Mouse (Mus musculus) stomach, embryonic 15.5 days (tissue): Measurements from ENCODE around the gene Hhat. TPM values are rescaled to one million over a fixed set of nuclear protein-coding genes. Genes with fewer than 3 reads are reported as not detected.

Experiments
- ATAC-seq: fragments of 200-750 bp; cut with Nextera tagmentation; 2 replicates; pipeline ENCODE4 v1.8.0; 2017; ENCODE audit warnings: low read depth, moderate number of reproducible peaks, moderate TSS enrichment; ENCODE audit not compliant: insufficient read depth, low FRiP score
- H3K27ac ChIP-seq: fragments of 300-500 bp; sonication (generic); 2 replicates; pipeline ENCODE4 v1.5.1; 2015; ENCODE audit warnings: mild to moderate bottlenecking, inconsistent platforms
- H3K27me3 ChIP-seq: fragments of 300-500 bp; sonication (generic); replicated peaks from 2 replicates; pipeline ENCODE4 v1.6.1; 2015; ENCODE audit warnings: inconsistent platforms
- H3K36me3 ChIP-seq: fragments of 300-500 bp; sonication (generic); 2 replicates; pipeline ENCODE4 v1.6.1; 2015; ENCODE audit warnings: inconsistent platforms
- H3K4me1 ChIP-seq: fragments of 300-500 bp; sonication (generic); 2 replicates; pipeline ENCODE4 v1.6.1; 2015; ENCODE audit warnings: inconsistent platforms
- H3K4me2 ChIP-seq: fragments of 300-500 bp; sonication (generic); 2 replicates; pipeline ENCODE4 v1.6.1; 2015; ENCODE audit warnings: mild to moderate bottlenecking, inconsistent platforms
- H3K4me3 ChIP-seq: fragments of 300-500 bp; sonication (generic); replicated peaks from 2 replicates; pipeline ENCODE4 v1.5.1; 2015; ENCODE audit warnings: inconsistent platforms
- H3K9ac ChIP-seq: fragments of 300-500 bp; sonication (generic); 2 replicates; pipeline ENCODE4 v1.6.1; 2015; ENCODE audit warnings: inconsistent platforms
- H3K9me3 ChIP-seq: fragments of 300-500 bp; sonication (generic); 2 replicates; pipeline ENCODE4 v1.6.1; 2016; ENCODE audit warnings: inconsistent platforms
- WGBS: fragments of 180-500 bp; shearing (Covaris S2); methylation state at CpG from one replicate; pipeline ENCODE4 v1.1.7; 2015; 5-methylcytosine and 5-hydroxymethylcytosine counted together
- polyA plus RNA-seq: library from polyadenylated mRNA; unstranded; fragments of >200 nt; fragmentation: Nextera tagmentation; extraction: Ambion mirVana; gene quantifications from 2 replicates; pipeline ENCODE4 v1.2.1, GENCODE M21; 2015

Hhat gene
- polyA plus RNA-seq, result 8.7 and 9.7 TPM in 2 replicates

GRCm38 (mm10) chr1:192770495-192771331, at the start of gene Hhat:
Gene Hhat (minus strand): TSS chr1:192771223.
- H3K27ac ChIP-seq, result peak within 1 kb of the TSS; percentile 93
- H3K4me2 ChIP-seq, result peak within 1 kb of the TSS; percentile 90
- under 1% methylated on average over 67 of the region's 70 CpGs for WGBS
- no peaks in the 10 kb centered on the region for H3K9me3 ChIP-seq
- H3K27me3 ChIP-seq, result no peaks in the 10 kb centered on the region
- H3K4me1 ChIP-seq, result peaks cover 12% of the 10 kb centered on the region; the same call in 1 of the 2 replicates
- peak within 1 kb of the TSS; percentile 62 for H3K4me3 ChIP-seq
- no peaks in the 10 kb centered on the region for H3K36me3 ChIP-seq
- peak; percentile 77 for ATAC-seq
- peak within 1 kb of the TSS; percentile 84 for H3K9ac ChIP-seq

DNA sequence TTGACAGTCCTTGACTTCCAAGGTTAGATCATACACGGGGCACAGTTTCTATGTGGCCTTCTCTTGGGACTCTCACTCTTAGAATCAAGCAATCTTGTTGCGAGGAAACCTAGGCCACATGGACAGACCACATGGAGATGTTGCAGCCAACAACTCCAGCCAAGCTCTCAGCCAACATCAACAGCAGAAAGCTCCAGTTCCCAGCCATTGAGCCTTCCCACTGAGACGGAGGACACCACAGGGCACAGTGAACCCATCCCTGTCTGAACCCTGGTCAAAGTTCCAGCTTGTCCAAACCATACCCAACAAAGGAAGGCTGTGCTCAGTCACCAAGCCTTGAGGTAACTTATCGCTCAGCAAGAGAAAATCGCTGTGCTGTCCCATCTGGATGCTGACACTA, 47.3 kb upstream of the Hhat start:
- Histone ChIP-seq H3K27ac (no peak overlapping the region), H3K4me3 (no peak overlapping the region), H3K9ac (no peak overlapping the region), H3K4me1 (0 out of 2 replicates have a peak, but pooled peaks cover 5% of the 10 kb centered on the region), H3K36me3 (no peaks in the 10 kb centered on the region), H3K27me3 (no peaks in the 10 kb centered on the region), H3K9me3 (no peaks in the 10 kb centered on the region), H3K4me2 (no peak overlapping the region)
- ATAC-seq, result no peak
- 90% methylated on average over 5 of the region's 5 CpGs for WGBS

- Histone ChIP-seq H3K36me3 (no peaks in the 10 kb centered on the region), H3K4me2 (no peak overlapping the region), H3K27ac (no peak overlapping the region), H3K4me3 (no peak overlapping the region), H3K27me3 (no peaks in the 10 kb centered on the region), H3K9ac (no peak overlapping the region), H3K4me1 (peaks cover 18% of the 10 kb centered on the region), H3K9me3 (no peaks in the 10 kb centered on the region)
- WGBS, result 53% methylated on average over 2 of the region's 2 CpGs
- no peak for ATAC-seq
Measured at GRCm38 (mm10) chr1:192815789-192816188, 44.8 kb upstream of the Hhat start.

- H3K4me2 ChIP-seq, result no peak overlapping the region
- no peaks in the 10 kb centered on the region for H3K36me3 ChIP-seq
- peaks cover 18% of the 10 kb centered on the region for H3K4me1 ChIP-seq
- H3K9me3 ChIP-seq, result no peaks in the 10 kb centered on the region
- no peak for ATAC-seq
- H3K9ac ChIP-seq, result no peak overlapping the region
- no peak overlapping the region for H3K4me3 ChIP-seq
- H3K27me3 ChIP-seq, result no peaks in the 10 kb centered on the region
- WGBS, result 34% methylated on average over 3 of the region's 3 CpGs
- no peak overlapping the region for H3K27ac ChIP-seq
Measured at GRCm38 (mm10) chr1:192814700-192815099, 43.7 kb upstream of the Hhat start.

- H3K4me1 ChIP-seq, result peaks cover 18% of the 10 kb centered on the region
- H3K9me3 ChIP-seq, result no peaks in the 10 kb centered on the region
- H3K27ac ChIP-seq, result no peak overlapping the region
- H3K9ac ChIP-seq, result no peak overlapping the region
- 87% methylated on average over 9 of the region's 9 CpGs for WGBS
- no peaks in the 10 kb centered on the region for H3K36me3 ChIP-seq
- no peak overlapping the region for H3K4me2 ChIP-seq
- ATAC-seq, result no peak
- no peak overlapping the region for H3K4me3 ChIP-seq
- H3K27me3 ChIP-seq, result no peaks in the 10 kb centered on the region
Measured at GRCm38 (mm10) chr1:192812758-192813157, 41.7 kb upstream of the Hhat start.

DNA sequence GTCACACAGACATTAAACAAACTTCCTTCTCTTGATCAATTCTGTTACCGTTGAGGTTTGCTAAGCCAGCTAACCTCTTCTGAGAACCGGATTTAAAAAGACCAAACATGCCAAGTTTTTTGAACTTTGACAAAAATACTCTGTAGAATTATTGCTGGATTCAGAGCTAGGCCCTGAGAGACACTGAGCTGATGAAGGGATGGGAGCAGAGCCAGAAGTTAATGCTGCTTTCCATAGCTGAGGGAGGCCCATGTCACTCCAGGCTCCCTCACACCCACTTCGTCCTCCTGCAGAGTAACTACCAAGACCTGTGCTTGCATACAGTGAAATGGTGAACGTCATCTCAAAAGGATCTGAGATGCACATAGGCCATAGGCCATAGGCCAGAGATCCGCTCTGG, 41.3 kb upstream of the Hhat start:
- Histone ChIP-seq H3K9ac (no peak overlapping the region), H3K27me3 (no peaks in the 10 kb centered on the region), H3K36me3 (no peaks in the 10 kb centered on the region), H3K27ac (peak overlapping the region; percentile 35; the same call in 1 of the 2 replicates), H3K9me3 (no peaks in the 10 kb centered on the region), H3K4me2 (no peak overlapping the region), H3K4me3 (no peak overlapping the region), H3K4me1 (peaks cover 18% of the 10 kb centered on the region)
- 53% methylated on average over 5 of the region's 5 CpGs for WGBS
- ATAC-seq, result no peak

DNA sequence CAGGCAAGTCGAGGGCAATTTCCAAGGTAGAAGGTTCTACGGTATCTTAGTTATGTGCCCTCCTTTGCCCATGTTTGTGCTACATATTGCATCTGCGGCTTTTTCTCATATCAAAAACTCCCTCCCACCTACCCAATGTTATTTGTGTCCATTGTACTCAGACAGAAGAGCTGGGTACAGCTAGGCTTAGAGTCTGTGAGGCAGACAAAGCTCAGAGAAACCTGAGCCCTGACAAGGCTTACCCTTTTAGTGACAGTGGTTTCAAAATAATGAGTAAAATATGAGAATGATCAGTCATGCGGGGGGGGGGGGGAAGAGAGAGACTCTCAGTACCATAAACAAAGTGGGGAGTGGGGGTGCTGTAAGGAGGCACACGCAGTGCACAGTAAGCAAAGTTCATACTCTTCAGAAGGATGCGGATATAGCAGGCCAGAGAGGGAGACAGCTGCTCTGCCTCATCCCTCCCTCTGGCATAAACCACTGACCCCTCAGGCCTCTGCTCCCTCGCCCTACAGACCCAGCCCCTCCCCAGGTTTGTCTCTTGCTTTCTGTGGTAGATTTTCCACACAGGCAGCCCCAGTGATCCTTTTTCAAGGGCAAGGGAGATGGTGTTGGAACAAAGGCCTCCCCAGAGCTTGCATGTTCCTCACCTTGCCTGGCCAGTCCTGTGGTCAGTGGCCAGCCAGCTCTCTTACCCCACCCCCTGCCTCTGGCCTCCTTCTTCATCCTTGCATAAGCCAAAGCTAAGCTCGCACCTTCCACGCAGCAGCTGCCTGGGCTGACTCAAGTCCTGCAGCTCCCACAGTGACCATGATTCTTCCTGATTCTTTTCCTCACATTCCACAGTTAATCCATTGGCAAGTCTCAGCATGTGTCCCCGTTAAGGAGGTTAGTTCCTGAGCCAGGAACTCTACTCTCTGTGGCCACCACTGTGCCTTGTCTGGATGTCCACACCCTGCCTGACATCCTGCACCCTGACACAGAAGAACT, 35.4 kb upstream of the Hhat start:
- peak; percentile 47 for ATAC-seq
- Histone ChIP-seq H3K9ac (no peak overlapping the region), H3K27ac (peak overlapping the region; percentile 73)

DNA sequence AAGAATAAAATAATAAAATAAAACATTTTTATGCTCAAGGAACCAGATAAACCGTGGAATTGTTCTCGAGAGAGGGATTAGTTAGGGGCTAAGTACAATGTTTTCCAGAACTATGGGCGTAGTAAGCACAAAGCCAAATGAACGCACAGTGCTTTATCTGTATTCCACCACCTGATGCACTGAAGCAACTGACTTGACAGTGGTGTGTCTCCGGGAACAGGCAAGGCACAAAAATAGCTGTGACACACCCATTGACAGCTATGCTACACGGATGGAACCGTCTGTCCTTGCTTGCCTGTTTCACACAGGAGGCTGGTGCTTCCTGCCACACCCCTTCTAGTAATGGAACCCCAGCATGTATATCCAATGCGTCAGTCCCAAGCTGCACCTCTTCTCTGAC, 29.3 kb upstream of the Hhat start:
- 78% methylated on average over 8 of the region's 8 CpGs for WGBS
- no peaks in the 10 kb centered on the region for H3K36me3 ChIP-seq
- H3K4me3 ChIP-seq, result no peak overlapping the region
- no peak overlapping the region for H3K27ac ChIP-seq
- peak; percentile 27; the same call in 1 of the 2 replicates for ATAC-seq
- no peak overlapping the region for H3K9ac ChIP-seq
- peaks cover 26% of the 10 kb centered on the region for H3K4me1 ChIP-seq
- no peaks in the 10 kb centered on the region for H3K27me3 ChIP-seq
- H3K9me3 ChIP-seq, result no peaks in the 10 kb centered on the region
- no peak overlapping the region for H3K4me2 ChIP-seq

More for the DNA sequence above, 35.4 kb upstream of the Hhat start:
- WGBS, result 44% methylated on average over 9 of the region's 10 CpGs
- Histone ChIP-seq H3K4me3 (no peak overlapping the region), H3K9me3 (no peaks in the 10 kb centered on the region), H3K36me3 (no peaks in the 10 kb centered on the region), H3K4me2 (no peak overlapping the region), H3K4me1 (peaks cover 13% of the 10 kb centered on the region), H3K27me3 (no peaks in the 10 kb centered on the region)

DNA sequence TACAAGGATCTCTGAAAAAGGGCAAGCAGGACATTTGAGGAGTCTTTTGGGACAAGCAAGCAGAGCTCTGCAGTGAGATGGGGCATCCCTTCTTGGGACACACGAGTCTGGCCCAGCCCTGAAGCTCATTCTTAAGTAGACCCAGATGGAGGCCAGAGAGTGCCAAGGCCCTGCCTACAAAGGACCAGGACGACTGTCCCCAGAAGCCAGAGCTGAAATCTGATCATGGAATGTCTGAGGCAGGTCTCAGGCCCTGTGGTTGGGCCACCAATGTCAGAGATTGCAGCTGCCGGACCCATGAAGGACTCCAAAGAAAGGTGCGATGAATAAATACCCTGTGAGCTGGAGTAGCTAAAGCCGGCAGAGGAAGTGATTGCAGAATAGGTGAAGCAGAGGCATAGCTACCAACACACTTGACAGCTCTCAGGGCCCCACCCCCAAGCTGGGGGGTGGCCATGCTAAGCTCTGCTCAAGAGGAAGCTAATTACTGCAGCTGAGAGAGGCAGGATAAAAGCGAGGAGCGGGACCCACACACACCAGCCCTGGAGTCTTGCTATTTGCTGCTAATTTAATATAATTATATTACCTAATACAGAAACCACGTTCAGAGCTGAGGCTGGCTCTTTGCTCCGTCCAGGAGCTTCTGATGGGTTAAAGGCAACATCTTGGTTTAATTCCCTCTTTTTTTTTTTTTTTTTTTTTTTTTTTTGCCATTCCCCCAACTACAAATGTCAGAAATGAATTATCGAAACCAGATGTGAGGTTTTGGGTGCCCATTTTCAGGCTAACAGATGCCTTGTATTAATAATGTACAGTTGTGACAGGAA, 28.4 kb upstream of the Hhat start:
- H3K4me2 ChIP-seq, result no peak overlapping the region
- H3K4me3 ChIP-seq, result no peak overlapping the region
- H3K36me3 ChIP-seq, result no peaks in the 10 kb centered on the region
- peaks cover 26% of the 10 kb centered on the region for H3K4me1 ChIP-seq
- no peaks in the 10 kb centered on the region for H3K9me3 ChIP-seq
- peak overlapping the region; percentile 85 for H3K27ac ChIP-seq
- no peak overlapping the region for H3K9ac ChIP-seq
- 46% methylated on average over 10 of the region's 10 CpGs for WGBS
- no peak for ATAC-seq
- no peaks in the 10 kb centered on the region for H3K27me3 ChIP-seq

DNA sequence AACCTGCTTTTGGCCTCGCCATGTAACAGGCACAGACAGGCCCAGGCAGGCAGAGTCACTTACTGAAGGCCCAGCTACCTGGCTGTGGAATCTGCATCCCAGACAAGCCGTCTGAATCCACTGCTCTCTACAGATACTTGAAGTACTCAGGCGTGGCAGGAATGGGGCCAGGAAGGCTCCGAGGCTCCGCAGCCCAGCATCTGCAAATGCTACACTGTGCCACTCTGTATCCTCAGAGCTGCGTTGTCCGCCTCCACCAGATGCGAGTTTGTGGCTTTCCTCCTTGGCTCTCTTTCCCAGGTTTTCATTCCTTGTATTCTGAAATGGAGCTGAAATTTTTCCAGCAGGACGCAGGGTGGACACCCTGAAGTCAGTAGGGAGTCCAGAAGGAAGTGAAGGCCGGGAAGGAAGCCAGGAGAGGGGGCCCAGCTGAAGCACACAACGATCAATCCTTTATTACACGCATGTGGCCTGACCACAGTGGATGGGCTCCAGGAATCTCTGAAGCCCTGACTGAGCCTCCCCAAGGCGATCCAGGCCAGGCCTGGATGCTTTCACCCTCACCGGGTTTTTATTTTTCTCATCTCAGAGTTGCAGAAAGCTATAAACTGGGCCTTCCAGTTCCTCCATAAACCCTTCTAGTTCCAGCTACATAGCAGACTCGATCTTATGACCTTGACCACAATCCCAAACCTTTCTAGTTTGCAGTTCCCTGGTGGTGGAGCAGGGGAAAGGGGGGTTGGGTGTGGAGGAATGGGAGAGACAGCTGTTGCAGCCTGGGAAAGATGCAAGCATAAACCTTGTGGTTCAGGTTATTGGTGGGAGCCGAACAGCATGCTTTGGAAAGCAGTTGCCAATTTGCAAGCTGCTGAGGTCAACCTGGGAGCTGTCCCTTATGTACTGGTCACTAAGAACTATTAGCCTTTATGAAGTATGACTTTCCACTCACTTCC, 27.5 kb upstream of the Hhat start:
- Histone ChIP-seq H3K4me3 (no peak overlapping the region), H3K4me2 (no peak overlapping the region), H3K27ac (peak overlapping the region; percentile 85), H3K9me3 (no peaks in the 10 kb centered on the region), H3K4me1 (peaks cover 26% of the 10 kb centered on the region), H3K36me3 (no peaks in the 10 kb centered on the region), H3K9ac (no peak overlapping the region), H3K27me3 (no peaks in the 10 kb centered on the region)
- peak; percentile 55 for ATAC-seq
- WGBS, result 53% methylated on average over 16 of the region's 16 CpGs
